Mouse (Mus musculus): ENCODE measurements around the gene Fut2.

- TF ChIP-seq CTCF (conservative IDR thresholded peaks at IDR 0.05; ENCODE audit: low read length) (no peak), NANOG (IDR thresholded peaks at IDR 0.05; ENCODE audit: borderline replicate concordance, low read length) (no peak)
Measured at GRCm38 (mm10) chr7:45703521-45704033, 37.4 kb upstream of the Fut2 start.
